Mouse (Mus musculus) kidney, postnatal 25 days (tissue): ENCODE data around the gene Ccdc83.
A peak's percentile ranks its signal among the peaks of the same experiment; 100 is the strongest.

Experiments
- DNase-seq, 2 experiments: peaks; one replicate each; pipeline ENCODE4 v3.0.0; 2021; ENCODE audit warnings: mixed read lengths in 2 of 2

The Ccdc83 gene

GRCm38 (mm10) chr7:90265289-90265970, at the start of gene Ccdc83:
Ccdc83 (minus strand) TSS chr7:90265777.
- peak; percentile 79 to 83 for DNase-seq

- DNase-seq = no peak
Measured at GRCm38 (mm10) chr7:90313421-90313820, 47.8 kb upstream of the Ccdc83 start.

GRCm38 (mm10) chr7:90312151-90312883, 46.7 kb upstream of the Ccdc83 start:
- DNase-seq = peak; percentile 18 to 44

- no peak for DNase-seq
Measured at GRCm38 (mm10) chr7:90308003-90308402, 42.4 kb upstream of the Ccdc83 start.

GRCm38 (mm10) chr7:90306968-90307367, 41.4 kb upstream of the Ccdc83 start:
- peak; percentile 56 to 70 for DNase-seq

- DNase-seq = no peak
Measured at GRCm38 (mm10) chr7:90306079-90306478, 40.5 kb upstream of the Ccdc83 start.

- DNase-seq = peak; percentile 8 to 45
Measured at GRCm38 (mm10) chr7:90302647-90303552, 37.3 kb upstream of the Ccdc83 start.

GRCm38 (mm10) chr7:90301942-90302646, 36.5 kb upstream of the Ccdc83 start, which contains the start of gene Sytl2:
Sytl2 (plus strand) TSS chr7:90302252.
- DNase-seq = peak; percentile 69 to 86

- no peak for DNase-seq
Measured at GRCm38 (mm10) chr7:90291885-90292284, 26.3 kb upstream of the Ccdc83 start.

- no peak for DNase-seq
Measured at GRCm38 (mm10) chr7:90284793-90285192, 19.2 kb upstream of the Ccdc83 start.

GRCm38 (mm10) chr7:90282786-90283185, 17.2 kb upstream of the Ccdc83 start:
- no peak for DNase-seq

GRCm38 (mm10) chr7:90281759-90282546, 16.4 kb upstream of the Ccdc83 start:
- DNase-seq = no peak

GRCm38 (mm10) chr7:90280878-90281277, 15.3 kb upstream of the Ccdc83 start:
- no peak for DNase-seq

GRCm38 (mm10) chr7:90280274-90280875, 14.8 kb upstream of the Ccdc83 start:
- peak; percentile 59 to 67 for DNase-seq

- DNase-seq = no peak
Measured at GRCm38 (mm10) chr7:90279136-90279535, 13.6 kb upstream of the Ccdc83 start.

GRCm38 (mm10) chr7:90277769-90278168, 12.2 kb upstream of the Ccdc83 start:
- DNase-seq = peak in 1 of 2 experiments; percentile 38

GRCm38 (mm10) chr7:90277246-90277645, 11.7 kb upstream of the Ccdc83 start:
- no peak for DNase-seq

- no peak for DNase-seq
Measured at GRCm38 (mm10) chr7:90274561-90275100, 9.1 kb upstream of the Ccdc83 start.

- no peak for DNase-seq
Measured at GRCm38 (mm10) chr7:90270141-90270540, 4.6 kb upstream of the Ccdc83 start.

- no peak for DNase-seq
Measured at GRCm38 (mm10) chr7:90261902-90262599, 3.5 kb downstream of the Ccdc83 start.
